Mouse (Mus musculus) frontal cortex, postnatal 10 days (tissue): ENCODE data around the gene Serpinb9b.
A peak's percentile ranks its signal among the peaks of the same experiment; 100 is the strongest.

Source experiments
- DNase-seq, 2 experiments: peaks; one replicate each; pipeline ENCODE4 v3.0.0; 2022; ENCODE audit warnings: low spot score in 2 of 2, mixed read lengths in 1 of 2

The Serpinb9b gene

DNA sequence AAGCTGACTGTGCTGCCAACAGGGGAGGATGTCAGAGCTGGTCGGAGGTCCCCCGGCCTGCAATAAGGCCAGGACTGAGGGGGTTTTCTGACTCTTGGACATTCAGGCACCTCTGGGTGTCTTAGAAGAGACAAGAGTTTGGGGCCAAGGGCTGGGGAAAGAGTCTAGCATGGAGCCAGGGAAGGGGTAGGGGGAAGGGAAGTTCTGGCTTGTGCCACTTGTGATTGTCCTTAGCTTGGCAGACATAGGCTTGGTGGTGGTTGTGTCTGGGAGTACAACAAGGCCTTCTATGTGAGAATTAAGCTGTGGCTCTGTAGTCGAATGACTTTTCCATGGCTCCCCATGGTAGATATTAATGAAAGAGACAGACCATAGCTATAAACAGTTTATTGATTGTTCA, 16.3 kb downstream of the Serpinb9b start:
- DNase-seq = no peak

GRCm38 (mm10) chr13:33047234-33047633, 20.0 kb downstream of the Serpinb9b start:
- DNase-seq = no peak

DNA sequence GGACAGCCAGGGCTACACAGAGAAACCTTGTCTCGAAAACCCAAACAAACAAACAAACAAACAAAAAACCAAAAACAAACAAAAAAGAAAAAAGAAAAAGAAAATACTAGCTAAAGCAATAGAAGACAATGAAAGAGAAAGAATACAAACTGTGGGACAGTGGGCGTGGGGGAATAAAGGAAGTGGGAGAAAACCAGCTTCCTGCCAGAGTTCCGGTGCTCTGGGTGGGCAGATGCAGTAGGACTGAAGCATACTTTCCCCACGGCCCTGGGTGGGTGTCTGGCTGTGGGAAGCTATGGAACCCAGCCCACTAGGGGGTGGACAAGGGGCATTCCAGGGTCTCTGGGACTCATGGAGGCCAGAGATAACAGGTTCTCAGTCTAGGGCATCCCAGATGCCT, 21.0 kb downstream of the Serpinb9b start:
- no peak for DNase-seq

DNA sequence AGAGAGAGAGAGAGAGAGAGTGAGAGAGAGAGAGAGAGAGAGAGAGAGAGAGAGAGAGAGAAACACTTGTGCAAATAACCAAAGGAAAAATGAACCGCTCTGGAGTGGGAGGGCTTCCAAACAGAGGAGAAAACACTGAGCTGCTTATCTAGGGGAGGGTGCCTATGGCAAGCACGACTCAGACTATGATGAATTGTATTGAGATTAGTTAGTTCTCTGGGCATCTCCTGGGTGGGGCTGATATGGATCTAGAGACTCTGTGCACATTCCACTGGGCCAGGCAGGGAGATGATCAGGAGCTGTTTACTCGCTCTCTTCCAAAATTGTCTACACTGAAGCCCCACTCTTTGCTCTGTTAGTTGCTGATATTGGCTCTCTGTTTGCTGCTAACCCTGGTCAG, 24.5 kb downstream of the Serpinb9b start:
- DNase-seq = no peak

GRCm38 (mm10) chr13:33063048-33063447, 35.8 kb downstream of the Serpinb9b start:
- DNase-seq = no peak

- DNase-seq = no peak
Observed at GRCm38 (mm10) chr13:33067387-33067977, 40.3 kb downstream of the Serpinb9b start.

GRCm38 (mm10) chr13:33068164-33068563, 40.9 kb downstream of the Serpinb9b start:
- no peak for DNase-seq

- DNase-seq = no peak
Observed at GRCm38 (mm10) chr13:33071776-33072175, 44.6 kb downstream of the Serpinb9b start.

GRCm38 (mm10) chr13:33074029-33074428, 46.8 kb downstream of the Serpinb9b start:
- DNase-seq = no peak

GRCm38 (mm10) chr13:33076247-33076646, 49.0 kb downstream of the Serpinb9b start:
- DNase-seq = no peak

- no peak for DNase-seq
Observed at GRCm38 (mm10) chr13:33077026-33077685, 49.9 kb downstream of the Serpinb9b start.

DNA sequence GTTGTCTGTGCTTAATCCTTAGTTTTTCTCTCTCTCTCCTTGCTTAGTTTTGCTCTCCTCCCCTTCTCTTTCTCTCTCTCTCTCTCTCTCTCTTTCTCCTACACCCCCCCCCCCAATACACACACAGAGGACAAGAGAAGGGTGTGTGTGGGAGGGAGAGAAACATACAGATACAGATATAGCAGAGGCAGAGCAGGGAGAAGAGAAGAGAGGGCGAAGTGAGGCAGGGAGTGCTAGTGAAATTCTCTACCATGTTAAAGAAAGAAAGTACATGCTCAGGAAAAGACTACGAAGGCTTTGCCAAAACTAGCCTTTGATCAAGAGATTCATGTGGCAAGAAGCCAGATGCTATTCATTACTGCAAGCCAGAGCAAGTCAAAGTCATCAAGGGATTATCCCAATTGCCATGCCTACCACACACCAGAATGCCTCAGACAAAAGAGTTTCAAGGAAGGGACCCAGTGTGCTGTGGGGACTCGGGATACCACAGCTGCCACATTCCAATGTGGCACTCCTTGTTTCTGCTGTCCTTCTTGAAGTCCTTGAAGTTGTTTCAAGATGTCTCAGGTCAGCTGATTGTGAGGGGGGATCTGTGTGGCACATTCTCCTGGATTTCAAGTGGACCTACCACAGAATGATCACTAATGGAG, 51.0 kb downstream of the Serpinb9b start, which contains the start of gene Serpinb1b:
TSS of gene Serpinb1b (plus strand) at position 520 of the 650 bp plus-strand sequence.
- no peak for DNase-seq

DNA sequence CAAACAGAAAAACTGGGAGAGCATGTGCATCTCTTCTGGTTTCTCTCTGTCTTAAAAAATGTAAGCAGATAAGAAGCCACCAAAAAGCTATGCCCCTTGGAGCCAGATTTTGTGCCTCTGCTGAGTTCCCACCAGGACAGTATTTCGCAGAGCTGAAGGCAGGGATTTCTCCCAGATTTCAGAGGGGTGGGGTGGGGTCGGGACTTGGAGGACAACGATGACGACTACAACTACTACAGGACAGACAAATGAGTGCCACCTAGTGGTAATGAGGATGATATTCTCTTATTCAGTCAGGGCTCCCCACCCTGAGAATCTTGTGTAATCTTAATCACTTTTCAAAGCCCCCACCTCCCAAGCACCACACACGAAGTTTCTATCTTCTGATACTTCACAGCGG, 52.2 kb downstream of the Serpinb9b start:
- DNase-seq = no peak

DNA sequence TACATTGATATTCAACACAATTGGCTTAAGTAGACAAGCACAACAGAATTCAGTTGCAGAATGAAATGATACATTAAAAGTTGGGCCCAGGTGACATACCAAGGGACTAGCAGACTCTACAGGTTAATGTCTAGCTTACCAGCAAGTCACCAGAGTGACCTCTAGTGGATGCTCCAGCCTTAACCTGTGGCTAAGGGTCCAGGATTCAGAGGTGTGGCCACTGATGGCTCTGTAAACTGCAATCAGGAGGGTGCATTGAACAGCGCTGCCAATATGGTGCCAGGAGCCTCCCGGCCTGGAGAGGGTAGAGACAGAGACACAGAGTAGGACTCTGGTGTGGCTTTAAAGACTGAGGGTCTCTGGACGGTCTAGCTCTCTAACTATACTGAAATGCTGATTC, 53.1 kb downstream of the Serpinb9b start:
- DNase-seq = no peak

- no peak for DNase-seq
Observed at GRCm38 (mm10) chr13:33083834-33084233, 56.6 kb downstream of the Serpinb9b start.

DNA sequence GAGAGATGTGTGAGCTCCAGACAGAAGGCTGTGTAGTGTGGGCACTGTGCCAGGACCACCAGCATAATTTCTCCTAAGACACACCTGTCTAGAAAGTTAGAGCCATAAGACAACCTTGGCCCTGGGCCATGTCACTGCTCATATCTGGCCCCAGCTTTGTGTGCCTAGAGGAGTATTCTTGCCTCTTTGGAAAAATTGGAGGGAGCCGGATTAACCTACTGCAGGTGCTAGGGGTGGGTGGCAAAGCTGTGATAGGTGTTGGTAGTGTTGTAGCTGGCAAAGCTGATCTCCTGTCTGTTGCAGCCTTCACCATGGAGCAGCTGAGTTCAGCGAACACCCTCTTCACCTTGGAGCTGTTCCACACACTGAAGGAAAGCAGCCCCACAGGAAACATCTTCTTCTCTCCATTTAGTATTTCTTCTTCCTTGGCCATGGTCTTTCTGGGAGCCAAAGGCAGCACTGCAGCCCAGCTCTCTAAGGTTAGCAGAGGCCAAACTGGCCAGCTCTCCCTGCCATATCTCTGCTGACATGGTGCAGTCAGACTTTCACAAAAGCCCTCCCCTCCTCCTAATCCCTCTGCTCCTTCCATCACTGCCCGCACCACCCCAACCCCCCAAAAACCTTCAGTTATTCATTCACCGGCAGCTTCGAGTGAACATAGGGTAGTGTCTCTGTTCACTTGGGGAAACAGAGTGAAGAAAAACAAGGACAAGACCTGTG, 57.9 kb downstream of the Serpinb9b start:
- no peak for DNase-seq

DNA sequence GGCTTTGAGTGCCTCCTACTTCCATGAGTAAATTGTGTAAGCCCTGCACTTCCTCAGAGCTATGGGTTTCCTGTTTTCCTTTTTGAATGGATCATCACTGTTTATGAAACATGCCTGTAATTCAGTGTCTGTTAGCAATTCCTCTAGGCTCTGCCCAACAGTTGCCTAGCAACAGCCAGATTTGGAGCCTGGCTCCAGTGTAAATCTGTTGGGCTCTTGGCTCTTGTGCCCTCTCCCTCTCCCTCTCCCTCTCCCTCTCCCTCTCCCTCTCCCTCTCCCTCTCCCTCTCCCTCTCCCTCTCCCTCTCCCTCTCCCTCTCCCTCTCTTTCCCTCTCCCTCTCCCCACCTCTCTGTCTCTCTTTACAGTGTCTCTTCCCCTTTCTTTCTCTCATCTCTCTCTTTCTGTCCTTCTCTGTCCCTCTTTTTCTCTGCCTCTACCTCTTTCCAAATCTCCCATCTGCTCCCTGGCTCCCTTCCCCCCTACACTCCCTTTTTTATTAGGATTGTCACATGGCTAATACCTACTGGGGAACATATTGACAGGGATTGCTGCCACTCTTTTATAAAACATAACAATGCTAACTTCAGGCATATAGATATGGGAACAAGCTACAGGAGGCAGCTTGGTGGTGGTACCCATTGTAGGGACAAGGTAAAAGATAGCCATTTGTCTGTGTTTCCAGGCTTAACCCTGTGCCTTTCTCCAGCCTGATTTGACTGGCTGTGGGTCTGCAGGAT, 58.6 kb downstream of the Serpinb9b start:
- DNase-seq = peak; percentile 18 to 34

- no peak for DNase-seq
Observed at GRCm38 (mm10) chr13:33089566-33089965, 62.4 kb downstream of the Serpinb9b start.

DNA sequence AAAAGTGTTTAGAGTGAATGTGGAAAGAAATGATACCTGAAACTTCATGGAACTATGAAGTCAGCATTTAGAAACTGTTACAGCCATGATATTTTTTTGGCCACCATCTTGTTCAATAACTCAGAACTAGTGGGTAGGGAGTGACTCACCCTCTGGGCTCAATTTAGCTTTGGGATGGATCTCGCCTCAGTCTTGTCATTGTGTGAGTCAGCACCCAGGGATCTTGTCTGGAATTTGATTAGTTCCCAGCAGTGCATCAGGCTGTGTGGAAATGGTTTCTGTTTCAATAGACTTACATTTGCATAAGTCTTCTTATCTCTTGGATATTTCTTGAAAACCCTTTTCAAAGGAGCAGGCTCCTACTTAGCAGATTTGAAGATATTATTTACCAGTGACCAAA, 63.3 kb downstream of the Serpinb9b start:
- DNase-seq = no peak

- no peak for DNase-seq
Observed at GRCm38 (mm10) chr13:33091306-33091705, 64.1 kb downstream of the Serpinb9b start.
